Mouse (Mus musculus) layer of hippocampus, postnatal 36 days (tissue): ENCODE results near the gene Dgat2. TPM values are rescaled to one million over a fixed set of nuclear protein-coding genes. Genes with fewer than 3 reads are reported as not detected.

Experiments used
- DNase-seq, 2 experiments: peaks; one replicate each; pipeline ENCODE4 v3.0.0; 2022
- total RNA-seq, 2 experiments: library from RNA; stranded (reverse); gene quantifications; 2 replicates each; pipeline ENCODE4 v1.2.3; 2021

Gene Dgat2
- total RNA-seq, 2 experiments from 2014 or later = 94.3 to 106 TPM

GRCm38 (mm10) chr7:99161529-99161928 is 21.0 kb downstream of the Dgat2 start:
- DNase-seq = no peak

DNA sequence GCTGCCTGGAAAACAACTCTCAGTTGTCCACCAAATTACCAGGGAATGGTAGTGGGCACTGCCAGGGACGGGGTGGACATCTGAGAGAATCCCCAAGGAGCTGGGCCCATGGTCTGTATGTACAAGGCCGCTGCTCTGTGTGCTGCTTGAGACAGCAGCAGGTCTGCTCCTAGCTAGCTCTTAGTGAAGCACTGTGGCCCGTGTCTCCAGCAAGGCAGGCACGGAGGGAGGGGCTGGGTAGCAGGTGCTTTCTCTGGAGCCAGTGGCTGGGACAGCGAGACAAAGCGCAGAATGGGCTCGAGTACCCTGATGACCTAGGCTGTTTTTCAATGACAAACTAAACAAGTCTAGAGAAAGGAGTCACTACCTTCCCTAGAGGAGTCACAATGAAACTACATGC is 21.5 kb downstream of the Dgat2 start:
- no peak for DNase-seq

GRCm38 (mm10) chr7:99159446-99159845 is 23.1 kb downstream of the Dgat2 start:
- DNase-seq = no peak

- no peak for DNase-seq
These were observed 23.6 kb downstream of the Dgat2 start for GRCm38 (mm10) chr7:99158904-99159303.

- DNase-seq = no peak
These were observed 24.5 kb downstream of the Dgat2 start for GRCm38 (mm10) chr7:99158011-99158410.

GRCm38 (mm10) chr7:99156737-99157136 is 25.8 kb downstream of the Dgat2 start:
- DNase-seq = no peak

DNA sequence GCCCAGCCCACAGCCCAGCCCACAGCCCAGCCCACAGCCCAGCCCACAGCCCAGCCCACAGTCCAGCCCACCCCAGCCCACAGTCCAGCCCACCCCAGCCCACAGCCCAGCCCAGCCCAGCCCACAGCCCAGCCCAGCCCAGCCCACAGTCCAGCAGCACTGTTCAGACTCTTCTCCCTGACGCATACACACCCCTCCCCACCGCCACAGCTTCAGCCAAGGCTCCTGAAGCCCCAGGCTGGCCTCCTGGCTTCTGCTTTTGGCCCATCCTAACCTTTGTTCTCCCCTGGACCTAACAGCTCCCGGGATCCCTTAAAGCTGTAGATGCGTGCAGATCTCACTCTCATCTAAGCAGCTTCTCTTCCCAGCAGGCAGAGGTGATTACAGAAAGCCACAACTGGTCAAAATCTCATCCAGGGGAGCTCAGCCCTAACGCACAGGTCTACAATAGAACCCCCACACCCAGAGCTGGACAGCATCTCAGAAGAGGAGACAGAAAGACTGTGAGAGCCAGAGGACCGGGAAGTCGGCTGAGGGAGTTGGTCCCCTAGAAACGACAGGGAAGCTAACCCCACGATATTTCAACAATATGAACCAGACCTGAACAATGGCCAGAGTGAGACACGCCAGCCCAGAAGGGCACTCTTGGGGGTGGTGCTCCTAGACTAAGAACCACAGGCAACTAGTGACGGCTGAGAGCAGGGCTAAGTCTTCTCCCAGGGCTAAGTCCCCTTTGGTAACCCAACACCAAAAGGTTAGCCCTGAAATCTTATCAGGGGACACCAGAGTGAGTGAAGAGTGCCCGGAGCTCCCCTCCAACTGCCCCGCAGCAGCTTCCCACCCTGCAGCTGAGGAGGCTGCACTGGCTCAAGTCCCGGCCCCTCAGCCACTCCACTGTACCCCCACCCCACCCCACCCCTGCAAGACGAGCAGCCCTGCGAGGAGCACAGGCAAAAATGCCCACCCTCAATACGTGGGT is 26.9 kb downstream of the Dgat2 start:
- DNase-seq = no peak

- no peak for DNase-seq
These were observed 27.8 kb downstream of the Dgat2 start for GRCm38 (mm10) chr7:99154648-99155151.

GRCm38 (mm10) chr7:99153686-99154202 is 28.8 kb downstream of the Dgat2 start:
- no peak for DNase-seq

DNA sequence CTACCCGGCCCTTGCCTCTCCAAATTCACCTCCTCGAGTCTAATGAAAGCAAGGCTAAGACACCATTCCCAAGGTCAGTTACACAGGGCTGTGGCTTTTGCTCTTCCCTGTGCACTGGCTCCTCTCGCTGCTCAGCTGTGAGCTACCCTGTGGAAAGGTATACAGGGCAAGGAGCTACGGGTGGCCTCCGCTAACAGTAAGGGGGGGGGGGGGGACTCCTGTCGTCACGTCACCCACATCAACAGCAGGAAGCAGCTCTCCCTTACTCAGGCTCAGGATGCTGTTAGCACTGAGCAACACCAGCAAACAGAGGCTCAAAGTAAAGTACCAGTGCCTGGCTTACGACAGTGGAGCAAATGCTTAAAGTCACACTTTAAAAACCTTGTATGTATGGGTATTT is 29.8 kb downstream of the Dgat2 start:
- DNase-seq = no peak

DNA sequence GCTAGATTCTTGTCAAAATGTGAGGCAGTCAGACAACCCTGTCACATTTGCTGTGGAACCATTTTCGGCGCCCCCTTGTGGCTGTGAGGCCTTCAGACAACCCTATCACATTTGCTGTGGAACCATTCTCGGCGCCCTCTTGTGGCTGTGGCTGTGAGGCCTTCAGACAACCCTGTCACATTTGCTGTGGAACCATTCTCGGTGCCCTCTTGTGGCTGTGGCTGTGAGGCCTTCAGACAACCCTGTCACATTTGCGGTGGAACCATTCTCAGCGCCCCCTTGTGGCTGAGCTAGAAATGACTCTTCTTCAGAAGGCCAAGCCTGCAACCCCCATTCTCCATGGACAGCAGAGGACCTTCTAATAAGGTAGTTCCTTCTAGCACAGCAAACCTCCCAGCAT is 31.2 kb downstream of the Dgat2 start:
- peak; percentile 91 for DNase-seq

DNA sequence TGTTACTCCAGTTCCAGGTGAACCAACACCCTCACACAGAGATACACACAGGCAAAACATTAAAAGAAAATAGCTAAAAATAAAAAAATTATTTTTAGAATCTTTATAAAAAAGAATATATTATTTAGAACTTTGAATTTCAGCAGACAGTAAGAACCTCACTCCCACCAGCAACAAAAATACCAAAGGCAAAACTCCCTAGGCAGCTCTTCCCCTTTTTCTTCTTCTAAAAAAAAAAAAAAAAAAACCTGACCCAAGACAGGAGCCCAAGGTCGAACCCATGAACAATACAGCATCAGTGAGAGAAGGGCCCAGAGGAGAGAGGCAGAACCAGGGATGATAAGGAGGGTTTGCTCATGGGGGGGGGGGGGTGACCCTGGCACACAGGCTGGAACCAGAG is 33.5 kb downstream of the Dgat2 start:
- DNase-seq = no peak

- DNase-seq = no peak
These were observed 35.0 kb downstream of the Dgat2 start for GRCm38 (mm10) chr7:99147494-99147893.

DNA sequence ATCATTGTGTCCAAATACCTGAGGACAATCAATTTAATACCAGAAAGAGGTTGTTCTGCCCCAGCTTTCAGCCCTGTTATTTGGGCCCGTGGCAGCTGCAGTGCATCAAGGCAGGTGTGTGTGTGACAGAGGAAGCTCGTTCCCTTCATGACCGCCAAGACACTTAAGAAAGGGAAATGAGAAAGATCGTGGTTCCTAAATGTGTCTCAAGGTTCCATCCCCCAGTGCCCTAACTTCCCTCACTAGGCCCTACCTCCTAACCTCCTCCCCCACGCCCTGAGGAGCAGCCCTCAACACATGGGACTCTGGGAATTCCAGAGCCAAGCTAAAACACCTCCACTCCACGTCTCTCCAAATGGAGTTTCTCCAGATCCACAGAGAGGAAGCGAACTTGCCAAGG is 35.6 kb downstream of the Dgat2 start:
- DNase-seq = no peak

- no peak for DNase-seq
These were observed 36.5 kb downstream of the Dgat2 start for GRCm38 (mm10) chr7:99146011-99146410.

DNA sequence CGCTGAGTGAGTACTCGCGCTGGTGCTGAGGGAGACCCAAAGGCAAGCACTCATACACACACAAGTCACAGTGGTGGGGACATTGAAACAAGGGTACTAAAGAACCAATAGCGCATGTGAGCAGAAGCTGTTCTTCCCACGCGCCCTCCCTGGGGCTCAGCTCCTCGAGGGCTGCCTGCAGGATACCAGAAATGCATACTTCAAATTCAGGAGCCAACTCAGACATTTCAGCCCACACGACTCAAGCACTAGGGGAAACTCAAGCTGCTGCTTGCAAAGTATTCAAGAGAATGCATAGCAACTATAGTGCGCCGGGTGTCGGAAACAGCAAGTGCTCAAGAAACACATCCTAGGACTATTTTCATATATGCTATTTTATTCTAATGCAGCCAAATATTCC is 37.9 kb downstream of the Dgat2 start:
- DNase-seq = peak in 1 of 2 experiments; percentile 37

GRCm38 (mm10) chr7:99143244-99143643 is 39.3 kb downstream of the Dgat2 start:
- DNase-seq = no peak

- DNase-seq = no peak
These were observed 40.5 kb downstream of the Dgat2 start for GRCm38 (mm10) chr7:99141919-99142606.

DNA sequence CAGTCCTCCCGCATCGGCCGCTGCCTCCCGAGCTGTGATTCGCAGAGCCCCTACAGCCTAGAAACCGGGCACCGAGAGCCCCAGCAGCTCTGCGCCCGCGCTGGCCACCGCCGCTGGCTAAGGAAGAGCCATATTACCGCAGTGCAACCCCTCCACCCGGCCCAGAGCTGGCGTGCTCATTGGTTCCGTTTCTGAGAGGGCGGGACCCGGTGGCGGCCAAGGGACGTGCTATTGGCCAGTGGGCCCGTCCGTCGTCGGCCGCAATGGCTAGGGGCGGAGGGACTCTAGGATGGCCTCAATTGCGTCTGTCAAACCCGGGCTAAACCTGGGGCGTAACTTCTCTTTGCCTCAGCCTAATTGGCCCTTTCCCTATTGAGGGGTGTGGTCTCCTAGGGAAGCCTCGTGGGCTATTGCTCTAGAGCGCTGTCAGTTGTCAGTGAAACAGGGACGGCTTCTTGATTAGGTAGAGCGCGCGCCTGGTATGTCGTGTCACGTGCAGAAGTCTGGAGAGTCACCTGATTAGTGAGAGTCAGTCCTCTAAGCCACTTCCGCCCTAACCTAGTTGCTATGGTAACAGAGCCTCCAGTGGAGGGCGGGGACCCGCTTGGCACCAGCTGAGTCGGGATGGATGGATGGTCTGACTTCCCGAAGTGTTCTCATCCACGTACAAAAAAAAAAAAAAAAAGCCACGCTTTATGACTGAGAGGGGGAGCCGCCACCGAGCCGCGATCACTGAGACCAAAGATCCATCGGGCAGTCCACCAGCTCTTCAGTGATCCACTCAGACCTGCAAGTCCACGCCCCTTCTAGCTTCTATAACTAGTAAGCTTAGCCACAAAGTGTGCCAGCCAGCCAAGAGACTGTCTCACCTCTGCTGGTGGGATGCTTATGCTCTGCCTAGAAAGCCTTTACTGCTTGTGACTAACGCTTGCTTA is 41.3 kb downstream of the Dgat2 start, which contains the start of gene Uvrag:
Gene Uvrag, minus strand, starts transcription at position 158 of the 935 bp plus-strand sequence.
- peak; percentile 100 for DNase-seq

GRCm38 (mm10) chr7:99140511-99140910 is 42.0 kb downstream of the Dgat2 start:
- no peak for DNase-seq

GRCm38 (mm10) chr7:99139841-99140491 is 42.6 kb downstream of the Dgat2 start:
- DNase-seq = peak in 1 of 2 experiments; percentile 27
